Mouse (Mus musculus) heart, embryonic 16.5 days (tissue): ENCODE results near the gene Celf6. TPM values are rescaled to one million over a fixed set of nuclear protein-coding genes. Genes with fewer than 3 reads are reported as not detected.

Experiments used
- ATAC-seq: fragments of 200-750 bp; cut with Nextera tagmentation; replicated peaks from 2 replicates; pipeline ENCODE4 v1.8.0; 2017; ENCODE audit warnings: moderate number of reproducible peaks; ENCODE audit not compliant: insufficient read depth, low FRiP score; ENCODE audit errors: extremely low read depth
- H3K27ac ChIP-seq: fragments of 300-500 bp; sonication (generic); 2 replicates; pipeline ENCODE4 v1.5.1; 2014; ENCODE audit warnings: mild to moderate bottlenecking, low read length, control low read depth, moderate library complexity
- H3K27me3 ChIP-seq: fragments of 300-500 bp; sonication (generic); 2 replicates; pipeline ENCODE4 v1.6.1; 2014; ENCODE audit warnings: low read length, mixed read lengths; ENCODE audit not compliant: control insufficient read depth, insufficient read depth
- H3K36me3 ChIP-seq: fragments of 300-500 bp; sonication (generic); 2 replicates; pipeline ENCODE4 v1.6.1; 2014; ENCODE audit not compliant: control insufficient read depth, insufficient read depth
- H3K4me1 ChIP-seq: fragments of 300-500 bp; sonication (generic); 2 replicates; pipeline ENCODE4 v1.6.1; 2014; ENCODE audit warnings: low read length, mixed read lengths; ENCODE audit not compliant: control insufficient read depth, insufficient read depth
- H3K4me2 ChIP-seq: fragments of 300-500 bp; sonication (generic); 2 replicates; pipeline ENCODE4 v1.6.1; 2014; ENCODE audit warnings: low read depth, mild to moderate bottlenecking, control low read depth, low read length
- H3K4me3 ChIP-seq: fragments of 300-500 bp; sonication (generic); 2 replicates; pipeline ENCODE4 v1.5.1; 2014; ENCODE audit warnings: mild to moderate bottlenecking, control low read depth, low read length
- H3K9ac ChIP-seq: fragments of 300-500 bp; sonication (generic); 2 replicates; pipeline ENCODE4 v1.6.1; 2014; ENCODE audit warnings: low read length, control low read depth
- H3K9me3 ChIP-seq: fragments of 300-500 bp; sonication (generic); replicated peaks from 2 replicates; pipeline ENCODE4 v1.6.1; 2016; ENCODE audit warnings: low read length; ENCODE audit not compliant: control insufficient read depth
- WGBS: fragments of 180-500 bp; shearing (Covaris S2); extraction: QIAGEN DNeasy Blood & Tissue Kit; methylation state at CpG from one replicate; pipeline ENCODE4 v1.1.7; 2014; 5-methylcytosine and 5-hydroxymethylcytosine counted together
- polyA plus RNA-seq: library from polyadenylated mRNA; unstranded; fragments of >200 nt; fragmentation: Nextera tagmentation; extraction: Ambion mirVana; gene quantifications from 2 replicates; pipeline ENCODE4 v1.2.1, GENCODE M21; 2015

Gene Celf6
- 0.17 and 0.35 TPM in 2 replicates for polyA plus RNA-seq

GRCm38 (mm10) chr9:59577844-59578504 lies at the start of gene Celf6:
Celf6 (plus strand) TSS chr9:59577917.
- Histone ChIP-seq H3K36me3 (no peaks in the 10 kb centered on the region), H3K9me3 (no peaks in the 10 kb centered on the region), H3K27me3 (peaks cover 25% of the 10 kb centered on the region), H3K4me2 (peak within 1 kb of the TSS; percentile 70), H3K9ac (no peak within 1 kb of the TSS), H3K4me3 (peak within 1 kb of the TSS; percentile 51), H3K27ac (no peak within 1 kb of the TSS), H3K4me1 (0 out of 2 replicates have a peak, but pooled peaks cover 2% of the 10 kb centered on the region)
- under 1% methylated on average over 51 of the region's 61 CpGs for WGBS
- peak; percentile 98 for ATAC-seq

GRCm38 (mm10) chr9:59528274-59528673 lies 49.4 kb upstream of the Celf6 start:
- Histone ChIP-seq H3K9ac (no peak overlapping the region), H3K36me3 (no peaks in the 10 kb centered on the region), H3K9me3 (no peaks in the 10 kb centered on the region), H3K27me3 (no peaks in the 10 kb centered on the region), H3K27ac (no peak overlapping the region), H3K4me3 (no peak overlapping the region), H3K4me2 (no peak overlapping the region), H3K4me1 (no peaks in the 10 kb centered on the region)
- WGBS, result 82% methylated on average over 2 of the region's 2 CpGs
- no peak for ATAC-seq

GRCm38 (mm10) chr9:59531645-59532044 lies 46.1 kb upstream of the Celf6 start:
- 55% methylated on average over 5 of the region's 5 CpGs for WGBS
- H3K4me2 ChIP-seq, result no peak overlapping the region
- ATAC-seq, result no peak

GRCm38 (mm10) chr9:59533422-59533821 lies 44.3 kb upstream of the Celf6 start:
- Histone ChIP-seq H3K4me1 (no peaks in the 10 kb centered on the region), H3K9ac (no peak overlapping the region), H3K9me3 (no peaks in the 10 kb centered on the region), H3K36me3 (no peaks in the 10 kb centered on the region), H3K27me3 (no peaks in the 10 kb centered on the region), H3K27ac (no peak overlapping the region), H3K4me2 (no peak overlapping the region), H3K4me3 (no peak overlapping the region)
- no peak for ATAC-seq
- 76% methylated on average over 2 of the region's 2 CpGs for WGBS

More at GRCm38 (mm10) chr9:59531645-59532044, 46.1 kb upstream of the Celf6 start:
- Histone ChIP-seq H3K9ac (no peak overlapping the region), H3K4me3 (no peak overlapping the region), H3K27me3 (no peaks in the 10 kb centered on the region), H3K9me3 (no peaks in the 10 kb centered on the region), H3K27ac (no peak overlapping the region), H3K4me1 (no peaks in the 10 kb centered on the region), H3K36me3 (no peaks in the 10 kb centered on the region)

GRCm38 (mm10) chr9:59533889-59534288 lies 43.8 kb upstream of the Celf6 start:
- 69% methylated on average over 4 of the region's 4 CpGs for WGBS
- H3K4me1 ChIP-seq, result peaks cover 2% of the 10 kb centered on the region
- H3K4me3 ChIP-seq, result no peak overlapping the region
- no peaks in the 10 kb centered on the region for H3K9me3 ChIP-seq
- no peaks in the 10 kb centered on the region for H3K27me3 ChIP-seq
- H3K27ac ChIP-seq, result no peak overlapping the region
- no peaks in the 10 kb centered on the region for H3K36me3 ChIP-seq
- no peak overlapping the region for H3K9ac ChIP-seq
- no peak overlapping the region for H3K4me2 ChIP-seq
- no peak for ATAC-seq

GRCm38 (mm10) chr9:59537651-59538050 lies 40.1 kb upstream of the Celf6 start:
- Histone ChIP-seq H3K4me2 (no peak overlapping the region), H3K9me3 (no peaks in the 10 kb centered on the region), H3K4me3 (no peak overlapping the region), H3K9ac (no peak overlapping the region), H3K36me3 (no peaks in the 10 kb centered on the region), H3K27me3 (no peaks in the 10 kb centered on the region), H3K27ac (no peak overlapping the region), H3K4me1 (peaks cover 14% of the 10 kb centered on the region)
- WGBS, result 62% methylated on average over 3 of the region's 3 CpGs
- no peak for ATAC-seq

- H3K4me1 ChIP-seq, result peaks cover 14% of the 10 kb centered on the region
- H3K9me3 ChIP-seq, result no peaks in the 10 kb centered on the region
- peak within 1 kb of the TSS; percentile 30 for H3K27ac ChIP-seq
- peak within 1 kb of the TSS; percentile 82 for H3K9ac ChIP-seq
- peak; percentile 88 for ATAC-seq
- H3K36me3 ChIP-seq, result no peaks in the 10 kb centered on the region
- no peaks in the 10 kb centered on the region for H3K27me3 ChIP-seq
- H3K4me3 ChIP-seq, result peak within 1 kb of the TSS; percentile 76
- H3K4me2 ChIP-seq, result peak within 1 kb of the TSS; percentile 68
- under 1% methylated on average over 55 of the region's 55 CpGs for WGBS
Measured at GRCm38 (mm10) chr9:59539441-59540137, 38.1 kb upstream of the Celf6 start, which contains the start of the genes Hexa and Tmem202. Hexa (plus strand) TSS chr9:59539540. Tmem202 (minus strand) TSS chr9:59539847.

GRCm38 (mm10) chr9:59541617-59542016 lies 36.1 kb upstream of the Celf6 start:
- 83% methylated on average over 6 of the region's 6 CpGs for WGBS
- Histone ChIP-seq H3K9ac (no peak overlapping the region), H3K4me2 (no peak overlapping the region), H3K27ac (no peak overlapping the region), H3K36me3 (no peaks in the 10 kb centered on the region), H3K27me3 (no peaks in the 10 kb centered on the region), H3K4me1 (peaks cover 18% of the 10 kb centered on the region), H3K4me3 (no peak overlapping the region), H3K9me3 (no peaks in the 10 kb centered on the region)
- ATAC-seq, result no peak

GRCm38 (mm10) chr9:59542766-59543324 lies 34.9 kb upstream of the Celf6 start:
- H3K4me1 ChIP-seq, result peaks cover 18% of the 10 kb centered on the region
- ATAC-seq, result no peak
- no peak overlapping the region for H3K9ac ChIP-seq

More at GRCm38 (mm10) chr9:59542766-59543324, 34.9 kb upstream of the Celf6 start:
- no peaks in the 10 kb centered on the region for H3K27me3 ChIP-seq
- no peaks in the 10 kb centered on the region for H3K9me3 ChIP-seq
- H3K4me2 ChIP-seq, result no peak overlapping the region
- no peaks in the 10 kb centered on the region for H3K36me3 ChIP-seq
- no peak overlapping the region for H3K27ac ChIP-seq
- H3K4me3 ChIP-seq, result no peak overlapping the region
